Mouse (Mus musculus): ENCODE results near the gene Plxna4. TPM values are rescaled to one million over a fixed set of nuclear protein-coding genes. Genes with fewer than 3 reads are reported as not detected.

Gene Plxna4
- polyA plus RNA-seq, 1 experiment, result 0.67 TPM

- Histone ChIP-seq H3K4me1 (ENCODE audit: control insufficient read depth, insufficient read depth, insufficient read length, low read length) (no peaks in the 10 kb centered on the region), H3K4me3 (ENCODE audit: low read depth, low read length) (no peak overlapping the region), H3K27ac (ENCODE audit: insufficient read depth, low read depth, low read length) (no peak overlapping the region), H3K27me3 (ENCODE audit: control insufficient read depth, insufficient read depth, low read length) (no peaks in the 10 kb centered on the region), H3K36me3 (ENCODE audit: control insufficient read depth, insufficient read depth, low read length) (no peaks in the 10 kb centered on the region)
- TF ChIP-seq POLR2A (IDR thresholded peaks at IDR 0.05; ENCODE audit: low read depth, low read length) (no peak), CTCF (IDR thresholded peaks at IDR 0.05; ENCODE audit: extremely low read depth, insufficient read length, insufficient replicate concordance, low read depth, low read length) (no peak)
- WGBS, result 78% methylated on average over 9 of the region's 9 CpGs
Measured at GRCm38 (mm10) chr6:32196913-32197312, 391.1 kb downstream of the Plxna4 start.

- WGBS, result 81% methylated on average over 2 of the region's 2 CpGs
- Histone ChIP-seq H3K4me1 (ENCODE audit: control insufficient read depth, insufficient read depth, insufficient read length, low read length) (no peaks in the 10 kb centered on the region), H3K27ac (ENCODE audit: insufficient read depth, low read depth, low read length) (no peak overlapping the region), H3K4me3 (ENCODE audit: low read depth, low read length) (no peak overlapping the region), H3K27me3 (ENCODE audit: control insufficient read depth, insufficient read depth, low read length) (no peaks in the 10 kb centered on the region), H3K36me3 (ENCODE audit: control insufficient read depth, insufficient read depth, low read length) (no peaks in the 10 kb centered on the region)
- TF ChIP-seq CTCF (IDR thresholded peaks at IDR 0.05; ENCODE audit: extremely low read depth, insufficient read length, insufficient replicate concordance, low read depth, low read length) (no peak), POLR2A (IDR thresholded peaks at IDR 0.05; ENCODE audit: low read depth, low read length) (no peak)
Measured at GRCm38 (mm10) chr6:32193046-32193445, 394.9 kb downstream of the Plxna4 start.

GRCm38 (mm10) chr6:32184402-32184985, 403.5 kb downstream of the Plxna4 start:
- Histone ChIP-seq H3K4me3 (ENCODE audit: low read depth, low read length) (no peak overlapping the region), H3K36me3 (ENCODE audit: control insufficient read depth, insufficient read depth, low read length) (no peaks in the 10 kb centered on the region), H3K27me3 (ENCODE audit: control insufficient read depth, insufficient read depth, low read length) (no peaks in the 10 kb centered on the region), H3K27ac (ENCODE audit: insufficient read depth, low read depth, low read length) (no peak overlapping the region), H3K4me1 (ENCODE audit: control insufficient read depth, insufficient read depth, insufficient read length, low read length) (no peaks in the 10 kb centered on the region)
- no peak for TF ChIP-seq POLR2A (IDR thresholded peaks at IDR 0.05; ENCODE audit: low read depth, low read length)
- WGBS, result 85% methylated on average over 4 of the region's 4 CpGs

- no peak for TF ChIP-seq POLR2A (IDR thresholded peaks at IDR 0.05; ENCODE audit: low read depth, low read length)
- TF ChIP-seq CTCF (IDR thresholded peaks at IDR 0.05; ENCODE audit: extremely low read depth, insufficient read length, insufficient replicate concordance, low read depth, low read length), result no peak
- no peaks in the 10 kb centered on the region for H3K4me1 ChIP-seq (ENCODE audit: control insufficient read depth, insufficient read depth, insufficient read length, low read length)
- no peak overlapping the region for H3K27ac ChIP-seq (ENCODE audit: insufficient read depth, low read depth, low read length)
- H3K36me3 ChIP-seq (ENCODE audit: control insufficient read depth, insufficient read depth, low read length), result no peaks in the 10 kb centered on the region
- no peak overlapping the region for H3K4me3 ChIP-seq (ENCODE audit: low read depth, low read length)
- H3K27me3 ChIP-seq (ENCODE audit: control insufficient read depth, insufficient read depth, low read length), result no peaks in the 10 kb centered on the region
- WGBS, result 64% methylated on average over 6 of the region's 6 CpGs
Measured at GRCm38 (mm10) chr6:32183651-32184185, 404.3 kb downstream of the Plxna4 start.

GRCm38 (mm10) chr6:32180012-32180358, 408.0 kb downstream of the Plxna4 start:
- Histone ChIP-seq H3K27ac (ENCODE audit: insufficient read depth, low read depth, low read length) (no peak overlapping the region), H3K27me3 (ENCODE audit: control insufficient read depth, insufficient read depth, low read length) (no peaks in the 10 kb centered on the region), H3K4me1 (ENCODE audit: control insufficient read depth, insufficient read depth, insufficient read length, low read length) (no peaks in the 10 kb centered on the region), H3K36me3 (ENCODE audit: control insufficient read depth, insufficient read depth, low read length) (no peaks in the 10 kb centered on the region), H3K4me3 (ENCODE audit: low read depth, low read length) (no peak overlapping the region)
- no peak for TF ChIP-seq POLR2A (IDR thresholded peaks at IDR 0.05; ENCODE audit: low read depth, low read length)
- no peak for TF ChIP-seq CTCF (IDR thresholded peaks at IDR 0.05; ENCODE audit: extremely low read depth, insufficient read length, insufficient replicate concordance, low read depth, low read length)
- 76% methylated on average over 5 of the region's 5 CpGs for WGBS

- no peak overlapping the region for H3K27ac ChIP-seq (ENCODE audit: insufficient read depth, low read depth, low read length)
- no peaks in the 10 kb centered on the region for H3K4me1 ChIP-seq (ENCODE audit: control insufficient read depth, insufficient read depth, insufficient read length, low read length)
- H3K36me3 ChIP-seq (ENCODE audit: control insufficient read depth, insufficient read depth, low read length), result no peaks in the 10 kb centered on the region
- no peak overlapping the region for H3K4me3 ChIP-seq (ENCODE audit: low read depth, low read length)
- H3K27me3 ChIP-seq (ENCODE audit: control insufficient read depth, insufficient read depth, low read length), result no peaks in the 10 kb centered on the region
- 86% methylated on average over 2 of the region's 2 CpGs for WGBS
- TF ChIP-seq POLR2A (IDR thresholded peaks at IDR 0.05; ENCODE audit: low read depth, low read length) (no peak), CTCF (IDR thresholded peaks at IDR 0.05; ENCODE audit: extremely low read depth, insufficient read length, insufficient replicate concordance, low read depth, low read length) (no peak)
Measured at GRCm38 (mm10) chr6:32179346-32180011, 408.5 kb downstream of the Plxna4 start.

GRCm38 (mm10) chr6:32177905-32178304, 410.1 kb downstream of the Plxna4 start:
- H3K4me3 ChIP-seq (ENCODE audit: low read depth, low read length), result no peak overlapping the region
- no peaks in the 10 kb centered on the region for H3K36me3 ChIP-seq (ENCODE audit: control insufficient read depth, insufficient read depth, low read length)
- 67% methylated on average over 3 of the region's 3 CpGs for WGBS
- H3K27me3 ChIP-seq (ENCODE audit: control insufficient read depth, insufficient read depth, low read length), result no peaks in the 10 kb centered on the region
- TF ChIP-seq CTCF (IDR thresholded peaks at IDR 0.05; ENCODE audit: extremely low read depth, insufficient read length, insufficient replicate concordance, low read depth, low read length) (no peak), POLR2A (IDR thresholded peaks at IDR 0.05; ENCODE audit: low read depth, low read length) (no peak)
- no peak overlapping the region for H3K27ac ChIP-seq (ENCODE audit: insufficient read depth, low read depth, low read length)
- no peaks in the 10 kb centered on the region for H3K4me1 ChIP-seq (ENCODE audit: control insufficient read depth, insufficient read depth, insufficient read length, low read length)
